ENCODE assay signal across 29 mouse cellular contexts in genomic region chr8:72375161-72375560, GRCm38 (mm10). TPM values are rescaled to one million over a fixed set of nuclear protein-coding genes. Genes with fewer than 3 reads are reported as not detected.
DNase-seq lines count a peak whose midpoint lies in the region; ATAC-seq and TF ChIP-seq lines count a peak whose summit lies in the region.
"Had no signal": no experiment of that assay in that cellular context is flagged by ENCODE, and none has a peak within 500 bp of the region (broad histone marks: within the 10 kb centered on the region; RNA-seq: fewer than 3 reads in every experiment).

No protein-coding gene starts in this region.

- peaks cover 65% of the 10 kb centered on the region for H3K36me3 ChIP-seq in intestine, postnatal 0 days (ENCODE audit: control insufficient read depth, insufficient read depth)
- peaks cover 29% of the 10 kb centered on the region for H3K36me3 ChIP-seq in intestine, embryonic 16.5 days (ENCODE audit: control insufficient read depth, insufficient read depth, low read length)
- peaks cover 24% of the 10 kb centered on the region for H3K36me3 ChIP-seq in myocyte (ENCODE audit: control insufficient read depth, insufficient read depth)
- H3K36me3 ChIP-seq in midbrain, embryonic 10.5 days, result peaks cover 99% of the 10 kb centered on the region

- H3K27ac ChIP-seq in intestine, postnatal 0 days (ENCODE audit: low read depth, low read length), result 0 out of 2 replicates have a peak overlapping the region, but pooled peaks have one; percentile 35
- H3K27ac ChIP-seq in intestine, embryonic 16.5 days (ENCODE audit: low read length), result no peak overlapping the region
- no peak overlapping the region for H3K27ac ChIP-seq in midbrain, embryonic 10.5 days (replicated peaks)
- H3K27ac ChIP-seq: heart, embryonic 15.5 days; hindbrain, embryonic 13.5 days; layer of hippocampus, adult 2 months; limb, embryonic 10.5 days; limb, embryonic 15.5 days; macrophage had no signal

- no peak for TF ChIP-seq POLR2A in myocyte (IDR thresholded peaks at IDR 0.05; ENCODE audit: insufficient read length, low read depth)

- H3K9ac ChIP-seq in intestine, postnatal 0 days (ENCODE audit: low read depth, low read length), result no peak overlapping the region
- H3K9ac ChIP-seq in intestine, embryonic 16.5 days (ENCODE audit: low read depth, low read length), result no peak overlapping the region
- H3K9ac ChIP-seq: heart, embryonic 15.5 days; hindbrain, embryonic 13.5 days; limb, embryonic 15.5 days had no signal

- no peaks in the 10 kb centered on the region for H3K27me3 ChIP-seq in intestine, postnatal 0 days (replicated peaks; ENCODE audit: control insufficient read depth, insufficient read depth, low read length)
- H3K27me3 ChIP-seq in intestine, embryonic 16.5 days (replicated peaks; ENCODE audit: control insufficient read depth, insufficient read depth, low read length), result no peaks in the 10 kb centered on the region
- no peaks in the 10 kb centered on the region for H3K27me3 ChIP-seq in myocyte (ENCODE audit: control insufficient read depth, insufficient read depth, insufficient read length)
- H3K27me3 ChIP-seq in midbrain, embryonic 10.5 days (ENCODE audit: low read depth, poor library complexity, severe bottlenecking), result no peaks in the 10 kb centered on the region
- H3K27me3 ChIP-seq: heart, embryonic 15.5 days; hindbrain, embryonic 13.5 days; limb, embryonic 15.5 days had no signal

- no peak for ATAC-seq in intestine, postnatal 0 days
- ATAC-seq in intestine, embryonic 16.5 days, result no peak
- ATAC-seq: activated CD4-positive, CD25-positive, alpha-beta regulatory T cell, adult 4 months; forebrain, embryonic 16.5 days had no signal

- no peak overlapping the region for H3ac ChIP-seq in myocyte (ENCODE audit: control insufficient read depth, insufficient read length)

- H3K9me3 ChIP-seq in intestine, postnatal 0 days (ENCODE audit: control insufficient read depth), result no peaks in the 10 kb centered on the region
- H3K9me3 ChIP-seq in intestine, embryonic 16.5 days (ENCODE audit: control insufficient read depth, low read length), result no peaks in the 10 kb centered on the region
- H3K9me3 ChIP-seq in midbrain, embryonic 10.5 days (replicated peaks), result no peaks in the 10 kb centered on the region
- H3K9me3 ChIP-seq: heart, embryonic 15.5 days; hindbrain, embryonic 13.5 days; limb, embryonic 10.5 days; limb, embryonic 15.5 days had no signal

- 64% methylated on average over 5 of the region's 5 CpGs for WGBS in intestine, postnatal 0 days
- 71% methylated on average over 5 of the region's 5 CpGs for WGBS in intestine, embryonic 16.5 days
- WGBS in midbrain, embryonic 10.5 days, result 81% methylated on average over 5 of the region's 5 CpGs

- peak; percentile 8 for DNase-seq in embryo, embryonic 9.5 days (ENCODE audit: extremely low spot score)
- DNase-seq in embryo, embryonic 11 days, result no peak
- peak; percentile 43 for DNase-seq in ES-CJ7 (ENCODE audit: low read depth, low spot score)
- DNase-seq in midbrain, embryonic 10.5 days (ENCODE audit: low spot score), result no peak
- DNase-seq: adrenal gland, adult 2 months; adrenal gland, postnatal 36 days; cerebellum, adult 18-20 months; cerebellum, postnatal 10 days; heart, postnatal 36 days; kidney, adult 2 months; kidney, postnatal 36 days; lung, adult 2 months; lung, postnatal 10 days; midbrain, embryonic 14.5 days; right cerebral cortex, adult 18-20 months; spleen, adult 18-20 months; thymus, postnatal 14 days had no signal

- no peak overlapping the region for H3K4me3 ChIP-seq in intestine, postnatal 0 days (ENCODE audit: low read depth, low read length)
- H3K4me3 ChIP-seq in intestine, embryonic 16.5 days (ENCODE audit: low read length), result no peak overlapping the region
- no peak overlapping the region for H3K4me3 ChIP-seq in myocyte
- no peak overlapping the region for H3K4me3 ChIP-seq in midbrain, embryonic 10.5 days
- H3K4me3 ChIP-seq: erythroblast, embryonic 14.5 days; heart, embryonic 15.5 days; hindbrain, embryonic 13.5 days; layer of hippocampus, adult 2 months; limb, embryonic 10.5 days; limb, embryonic 15.5 days had no signal

- no peak for TF ChIP-seq CTCF in intestine, postnatal 0 days (IDR thresholded peaks at IDR 0.05; ENCODE audit: low read depth)

- no peaks in the 10 kb centered on the region for H3K79me2 ChIP-seq in myocyte (ENCODE audit: control insufficient read depth, insufficient read depth)

- no peaks in the 10 kb centered on the region for H3K4me1 ChIP-seq in intestine, postnatal 0 days (replicated peaks; ENCODE audit: control insufficient read depth, insufficient read depth, low read length)
- peaks cover 8% of the 10 kb centered on the region; the same call in 1 of the 2 replicates for H3K4me1 ChIP-seq in intestine, embryonic 16.5 days (ENCODE audit: control insufficient read depth, insufficient read depth, low read length)
- no peaks in the 10 kb centered on the region for H3K4me1 ChIP-seq in midbrain, embryonic 10.5 days
- H3K4me1 ChIP-seq: heart, embryonic 15.5 days; hindbrain, embryonic 13.5 days; limb, embryonic 10.5 days; limb, embryonic 15.5 days had no signal

- no peak overlapping the region for H3K4me2 ChIP-seq in intestine, postnatal 0 days (replicated peaks; ENCODE audit: low read depth)
- no peak overlapping the region for H3K4me2 ChIP-seq in intestine, embryonic 16.5 days (ENCODE audit: low read depth, low read length)
- H3K4me2 ChIP-seq in myocyte (ENCODE audit: low read depth), result no peak overlapping the region
- H3K4me2 ChIP-seq: heart, embryonic 15.5 days; hindbrain, embryonic 13.5 days; limb, embryonic 15.5 days had no signal

TF ChIP-seq in myocyte, 11 proteins besides CTCF, POLR2A, EP300 and RAD21:
- TF ChIP-seq MYOD1 (IDR thresholded peaks at IDR 0.05; ENCODE audit: control insufficient read depth in 1 of 3, insufficient read length in 2 of 3, low read depth in 2 of 3) (peak in 2 of 3 experiments; percentile 50 to 69), REST (IDR thresholded peaks at IDR 0.05; ENCODE audit: insufficient read depth, insufficient read length) (no peak), MYOG (IDR thresholded peaks at IDR 0.05; ENCODE audit: control insufficient read depth in 1 of 3, insufficient read depth in 1 of 3, insufficient read length in 2 of 3, low read depth in 2 of 3) (peak in 2 of 3 experiments; percentile 69 to 85)

RNA-seq across cellular contexts. Expression of gene Eps15l1, which starts 46.1 kb away (rescaled TPM):
- polyA plus RNA-seq in intestine, postnatal 0 days (2015; fragmentation: Nextera tagmentation; extraction: Ambion mirVana), result 16.3 and 17.3 TPM in 2 replicates
- 41.9 and 42.5 TPM in 2 replicates for polyA plus RNA-seq in intestine, embryonic 16.5 days (2015; fragmentation: Nextera tagmentation; extraction: Ambion mirVana)
- 22.8 TPM for polyA plus RNA-seq in myocyte (2012; fragmentation: generic; extraction: Trizol)
- 71.2 and 77.2 TPM in 2 replicates for polyA plus RNA-seq in midbrain, embryonic 10.5 days (2016; fragmentation: Nextera tagmentation; extraction: Ambion mirVana)

RNA-seq across cellular contexts. Expression of gene Klf2, which starts 56.3 kb away (rescaled TPM):
- polyA plus RNA-seq in intestine, postnatal 0 days (2015; fragmentation: Nextera tagmentation; extraction: Ambion mirVana), result 8.9 and 11.1 TPM in 2 replicates
- polyA plus RNA-seq in intestine, embryonic 16.5 days (2015; fragmentation: Nextera tagmentation; extraction: Ambion mirVana), result 3.6 and 5.1 TPM in 2 replicates
- polyA plus RNA-seq in myocyte (2012; fragmentation: generic; extraction: Trizol), result 9.8 TPM
- 4.0 and 4.1 TPM in 2 replicates for polyA plus RNA-seq in midbrain, embryonic 10.5 days (2016; fragmentation: Nextera tagmentation; extraction: Ambion mirVana)

Comparison
In these comparisons a context has a peak if more than half of its experiments do, and no peak if none do; other contexts are left out.
1. DNase-seq: peak in embryo, embryonic 9.5 days (single experiment) and ES-CJ7 (single experiment); none in embryo, embryonic 11 days (single experiment) and midbrain, embryonic 10.5 days (single experiment).